Mouse (Mus musculus) megakaryocyte, adult 5-6 weeks (primary cell): ENCODE results near the gene Tlr8. TPM values are rescaled to one million over a fixed set of nuclear protein-coding genes. Genes with fewer than 3 reads are reported as not detected.
A peak's percentile ranks its signal among the peaks of the same experiment; 100 is the strongest.

Source experiments
- ATAC-seq: 2 replicates; pipeline ENCODE4 v1.8.0; 2016; ENCODE audit warnings: mild to moderate bottlenecking, inconsistent platforms; ENCODE audit not compliant: poor library complexity, severe bottlenecking
- total RNA-seq, 2 experiments: library from RNA; stranded (forward) in 1 of 2; stranded (reverse) in 1 of 2; fragments of 153-499, 151-499 nt in 1 of 2; fragments of 221-1000, 200-1000 nt in 1 of 2; gene quantifications; 2 replicates each; pipeline versions ENCODE4 v1.2.3 to v1.2.4; 2015 to 2017

Tlr8 gene
- 120 and 131 TPM in 2 replicates for total RNA-seq (2015)
- 102 and 107 TPM in 2 replicates for total RNA-seq (2017)

DNA sequence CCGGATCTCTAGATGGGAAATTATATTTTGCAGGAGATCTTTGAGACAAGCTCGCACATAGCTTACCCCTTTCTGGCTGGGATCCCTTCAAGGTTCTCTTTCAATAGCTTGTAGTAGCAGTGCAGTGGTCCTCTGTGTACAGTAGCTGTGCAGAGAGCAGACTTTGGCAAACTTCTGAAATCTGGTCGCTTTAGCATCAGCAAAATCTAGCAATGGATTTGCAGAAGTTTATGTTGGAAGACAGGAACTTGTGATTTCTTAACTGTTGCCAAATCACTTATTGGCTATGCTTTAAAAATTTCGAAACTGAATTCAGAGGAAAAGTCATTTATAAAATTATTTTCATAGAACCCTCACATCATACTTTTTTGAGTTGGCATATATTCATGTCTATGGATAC is at the start of gene Tlr8:
Gene Tlr8 (minus strand): TSS at position 244 of the 400 bp plus-strand sequence.
- peak; percentile 71 for ATAC-seq

GRCm38 (mm10) chrX:167302061-167302460 is 37.9 kb upstream of the Tlr8 start:
- ATAC-seq: peak; percentile 76

DNA sequence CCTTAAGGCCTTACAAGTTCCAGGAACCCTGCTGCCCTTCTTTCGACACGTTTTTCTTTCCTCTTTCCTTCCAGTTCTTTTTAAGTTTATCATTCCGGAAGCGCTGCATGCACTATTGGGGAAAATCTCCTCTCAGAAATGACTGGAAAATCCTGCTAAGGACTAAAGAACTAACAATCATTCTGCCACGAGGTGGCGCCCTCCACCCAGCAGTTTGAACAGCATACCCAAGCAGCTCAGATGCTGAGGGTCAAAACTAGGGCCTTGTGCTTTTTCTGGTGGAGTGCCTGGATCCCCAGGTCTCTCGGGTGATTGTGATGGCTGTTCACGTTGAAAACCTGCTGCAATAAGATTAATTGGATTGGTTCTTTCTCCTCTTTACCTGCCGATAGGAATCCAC is 12.8 kb upstream of the Tlr8 start:
- peak; percentile 97 for ATAC-seq

DNA sequence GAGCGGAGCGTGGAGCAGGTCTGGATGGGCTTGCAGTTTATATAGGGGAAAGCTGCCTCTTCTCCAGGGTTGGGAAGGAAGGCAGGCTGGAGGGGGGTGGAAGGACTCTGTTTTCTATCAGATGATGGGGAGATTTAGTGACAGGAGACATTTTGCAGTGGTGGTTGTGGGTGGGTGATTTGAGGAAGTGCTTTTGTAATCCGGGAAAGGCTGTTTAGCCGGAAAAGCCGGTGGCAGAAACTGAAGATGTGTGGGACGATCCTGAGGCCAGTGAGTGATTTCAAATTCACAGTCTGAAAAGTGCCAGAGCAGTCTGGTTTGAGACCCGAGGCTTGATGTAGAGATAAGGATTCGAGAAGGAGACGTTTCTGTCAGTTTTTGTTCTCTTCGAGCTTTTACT is 12.4 kb upstream of the Tlr8 start:
- peak; percentile 75 for ATAC-seq

DNA sequence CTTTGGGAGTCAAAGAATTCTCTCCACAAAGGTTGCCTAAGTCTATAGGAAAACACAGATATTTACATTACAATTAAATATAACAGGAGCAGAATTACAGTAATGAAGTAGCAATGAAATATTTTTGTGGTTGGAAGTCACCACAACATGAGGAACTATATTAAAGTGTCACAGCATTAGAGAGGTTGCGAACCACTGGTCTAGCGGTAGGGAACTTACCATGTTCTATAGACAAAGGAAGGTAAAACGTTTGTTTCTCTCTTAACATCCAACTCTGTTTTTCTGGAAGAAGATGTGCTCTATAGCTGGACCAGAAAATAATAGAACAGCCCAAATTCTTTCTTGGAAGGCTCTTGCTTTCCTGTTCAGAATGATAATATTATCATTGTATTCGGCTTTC is 599 bp downstream of the Tlr8 start:
- peak; percentile 54 for ATAC-seq

DNA sequence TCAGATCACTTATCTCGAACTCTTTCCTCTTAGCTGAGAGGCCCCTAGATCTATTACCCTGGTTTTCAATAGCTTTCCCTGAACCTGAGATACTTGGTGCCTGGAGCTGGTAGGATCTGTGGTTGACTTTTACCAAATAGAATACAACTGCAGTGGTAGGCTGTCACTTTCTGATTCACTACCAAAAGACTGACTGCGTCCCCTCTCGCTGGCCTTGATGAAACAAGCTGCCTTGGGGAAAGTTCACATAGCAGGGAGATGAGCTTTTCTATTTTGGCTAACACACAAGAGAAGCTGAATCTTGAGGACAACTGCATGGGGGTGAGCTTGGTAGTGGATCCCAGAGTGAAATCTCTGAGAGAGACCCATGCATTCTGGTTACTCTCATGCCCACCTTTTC is 22.4 kb downstream of the Tlr8 start:
- ATAC-seq: no peak

DNA sequence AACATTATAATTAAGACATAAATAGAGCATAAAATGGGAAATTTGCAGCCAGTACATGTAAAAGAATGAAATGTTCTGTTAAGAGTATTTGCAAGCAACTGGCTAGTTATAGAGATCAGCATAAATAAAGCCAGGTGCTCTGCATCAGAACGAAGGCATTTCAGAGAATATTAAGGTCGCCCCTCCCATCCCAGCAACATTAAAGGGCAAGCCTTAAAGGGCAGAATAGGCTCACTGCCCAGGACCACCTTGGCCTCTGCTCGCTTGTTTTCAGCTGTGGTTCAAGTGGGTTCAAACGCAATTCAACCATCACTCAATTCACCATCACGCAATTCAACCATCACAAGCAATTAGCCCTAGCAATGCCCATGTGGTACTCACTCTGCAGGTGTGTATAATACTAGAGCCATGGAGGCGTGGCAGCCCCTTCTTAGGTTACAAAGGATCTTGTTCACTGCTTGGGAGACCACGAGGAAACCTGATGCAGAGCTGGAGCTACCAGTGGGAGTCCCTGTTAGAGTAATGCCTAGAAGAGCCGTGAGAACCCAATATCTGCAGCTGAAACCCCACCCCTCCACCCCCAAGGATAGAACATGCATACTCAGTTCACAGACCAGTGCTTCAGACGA is 24.7 kb downstream of the Tlr8 start:
- no peak for ATAC-seq

- peak; percentile 61 for ATAC-seq
Measured at GRCm38 (mm10) chrX:167233104-167233687, 30.9 kb downstream of the Tlr8 start.

GRCm38 (mm10) chrX:167231150-167231549 is 33.0 kb downstream of the Tlr8 start:
- peak; percentile 55 for ATAC-seq

DNA sequence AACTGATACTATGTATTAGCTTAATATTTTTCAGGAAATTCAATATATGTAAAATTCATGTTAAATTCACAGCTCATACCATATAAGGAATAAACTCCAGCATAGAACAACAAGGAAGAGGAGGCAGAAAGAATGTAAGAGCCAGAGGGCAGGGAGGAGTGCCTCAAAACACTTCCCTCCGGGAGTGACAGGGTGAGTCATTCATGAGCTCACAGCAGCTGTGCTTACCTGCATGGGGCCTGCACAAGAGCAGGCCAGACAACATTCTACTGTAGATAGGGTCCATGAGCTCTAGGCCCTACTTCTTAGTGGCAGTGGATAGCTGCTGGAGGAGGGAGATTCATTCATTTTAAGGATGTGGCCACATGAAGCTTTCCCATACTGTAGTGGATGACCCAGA is 34.3 kb downstream of the Tlr8 start:
- ATAC-seq: no peak

DNA sequence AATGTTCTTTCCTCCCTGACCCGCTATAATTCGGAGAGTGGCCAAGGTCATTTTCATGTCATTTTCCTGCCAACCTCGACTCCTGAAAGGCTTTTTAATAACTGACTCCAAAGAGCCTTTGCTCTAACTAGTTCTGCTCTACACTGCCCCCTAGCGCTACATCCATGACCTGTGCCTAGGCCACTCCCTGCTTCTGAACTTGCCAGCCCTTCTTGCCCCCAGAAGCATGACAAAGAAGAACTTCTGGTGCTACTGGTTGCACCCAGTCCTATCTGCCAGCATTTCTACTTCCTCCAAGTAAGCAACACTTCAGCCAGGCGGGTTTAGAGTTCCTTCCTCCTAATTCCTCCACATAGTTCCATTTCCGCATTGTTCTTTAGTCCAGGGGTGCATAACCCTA is 34.9 kb downstream of the Tlr8 start:
- peak; percentile 71 for ATAC-seq

DNA sequence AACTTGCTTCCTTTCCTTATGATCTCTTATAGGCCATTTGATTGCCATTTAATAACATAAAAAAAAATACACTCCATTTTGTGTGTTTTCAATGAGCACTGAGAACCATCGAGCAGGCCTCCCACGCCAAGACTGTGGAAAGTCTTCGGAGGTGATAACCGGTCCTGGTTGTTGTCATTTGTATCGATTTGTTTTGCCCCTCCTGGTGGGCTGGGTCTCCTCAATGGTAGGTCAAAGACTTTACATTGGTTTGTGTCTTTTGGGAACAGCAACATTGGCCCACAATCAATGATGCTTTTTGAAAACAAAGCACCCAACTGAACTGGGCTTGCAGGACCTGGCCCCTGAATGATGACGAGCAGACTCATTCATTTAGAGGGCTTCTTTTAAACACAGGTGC is 36.4 kb downstream of the Tlr8 start:
- no peak for ATAC-seq

- peak; percentile 66 for ATAC-seq
Measured at GRCm38 (mm10) chrX:167227138-167227537, 37.0 kb downstream of the Tlr8 start.

DNA sequence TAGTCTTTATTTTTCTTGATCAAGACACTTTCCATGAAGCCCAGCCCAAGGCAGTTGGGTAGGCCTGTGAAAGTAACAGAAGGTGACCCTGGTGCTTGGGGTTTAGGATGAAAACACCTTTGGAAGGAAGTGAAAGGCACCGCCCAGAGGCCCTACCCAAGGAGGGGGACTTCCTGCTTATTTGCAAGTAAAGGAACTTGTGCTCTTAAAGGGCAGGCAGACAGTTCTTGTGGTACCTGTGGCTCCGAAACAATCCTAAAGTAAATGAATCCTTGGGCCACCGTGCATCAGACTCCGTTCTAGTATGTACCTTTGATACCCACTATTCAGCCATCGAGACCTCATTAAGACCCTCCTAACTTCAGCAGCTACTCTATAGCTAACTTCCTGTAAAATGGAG is 37.6 kb downstream of the Tlr8 start:
- ATAC-seq: peak; percentile 30

DNA sequence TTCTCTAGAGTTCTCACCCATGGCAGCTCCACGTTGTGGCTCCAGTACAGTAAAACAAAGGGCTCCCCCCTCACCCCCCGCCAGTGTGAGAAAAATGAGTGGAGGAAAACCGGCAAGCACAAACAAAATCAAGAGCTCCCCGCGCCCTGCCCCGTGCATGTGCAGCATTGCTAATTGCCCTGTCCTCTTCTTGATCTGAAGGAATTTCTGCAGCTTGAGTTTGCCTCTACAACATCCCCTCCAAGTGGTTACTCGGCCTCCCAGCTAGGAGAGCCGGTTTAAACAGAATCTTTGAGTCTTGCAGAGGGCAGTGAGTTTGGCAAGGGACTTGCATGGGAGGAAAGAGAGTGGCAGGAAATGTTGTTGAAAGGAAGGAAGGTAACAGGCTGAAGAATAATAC is 51.4 kb downstream of the Tlr8 start:
- ATAC-seq: no peak

DNA sequence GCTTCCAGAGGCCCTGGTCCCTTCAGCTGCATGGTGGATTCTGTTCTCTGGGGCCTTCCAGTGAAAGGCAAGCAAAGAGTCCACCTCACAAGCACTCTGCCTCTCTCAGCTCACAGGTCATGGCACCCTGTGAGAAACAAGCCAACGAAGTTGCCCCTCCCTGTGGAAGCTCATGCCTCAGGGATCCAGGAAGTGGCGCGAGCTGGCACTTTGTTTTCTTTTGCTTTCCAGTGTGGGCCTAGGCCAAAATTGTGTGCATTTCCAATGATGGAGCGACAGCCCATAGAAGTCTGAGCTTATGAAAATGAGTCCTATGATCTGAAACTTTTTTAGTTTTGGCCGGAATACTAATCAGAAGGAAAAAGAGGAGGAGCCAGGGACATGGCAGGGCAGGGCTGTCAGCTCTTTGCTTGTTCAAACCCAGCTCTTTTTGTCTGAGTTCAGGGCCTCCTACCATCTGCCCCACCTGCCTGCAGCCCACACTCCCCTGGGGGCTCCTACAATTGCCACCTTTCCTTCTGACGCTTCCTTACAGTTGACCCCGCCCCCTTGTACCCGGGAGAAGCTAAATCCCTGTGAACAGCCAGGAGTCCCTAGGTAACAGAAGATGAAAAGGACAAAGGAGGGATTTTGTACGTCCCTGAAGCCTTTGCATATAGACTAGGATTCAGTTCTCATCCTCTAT is 52.1 kb downstream of the Tlr8 start:
- no peak for ATAC-seq

GRCm38 (mm10) chrX:167210319-167210728 is 53.8 kb downstream of the Tlr8 start:
- peak; percentile 38 for ATAC-seq

GRCm38 (mm10) chrX:167209828-167210227 is 54.3 kb downstream of the Tlr8 start:
- no peak for ATAC-seq

- peak; percentile 58 for ATAC-seq
Measured at GRCm38 (mm10) chrX:167208978-167209754, 55.0 kb downstream of the Tlr8 start, which contains the start of gene Tmsb4x. Tmsb4x (minus strand) TSS chrX:167209315.

DNA sequence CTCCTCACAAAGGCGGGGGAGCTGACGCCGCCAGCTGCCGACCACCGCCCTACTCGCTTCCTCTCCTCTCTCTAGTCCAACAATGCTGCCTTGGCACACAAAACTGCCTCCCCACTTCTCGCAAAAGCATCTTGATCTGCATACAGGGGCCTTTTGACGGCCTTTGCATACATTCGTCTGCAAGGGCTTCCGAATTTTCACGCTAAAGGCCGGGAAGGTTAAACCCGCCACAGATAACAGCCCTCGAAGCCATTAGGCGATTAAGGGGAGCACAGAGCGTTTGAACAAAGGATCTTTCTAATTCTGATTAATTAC is 55.7 kb downstream of the Tlr8 start:
- ATAC-seq: peak; percentile 2

- no peak for ATAC-seq
Measured at GRCm38 (mm10) chrX:167207741-167208505, 56.2 kb downstream of the Tlr8 start.
